Mouse (Mus musculus) left cerebral cortex, adult 18-20 months (tissue): Measurements from ENCODE around the gene Mrpl2. TPM values are rescaled to one million over a fixed set of nuclear protein-coding genes. Genes with fewer than 3 reads are reported as not detected.

ENCODE experiments used
- DNase-seq, 2 experiments: peaks; one replicate each; pipeline ENCODE4 v3.0.0; 2021 to 2022; ENCODE audit warnings: low spot score in 2 of 2, mixed read lengths in 1 of 2
- total RNA-seq, 2 experiments: library from RNA; stranded (reverse); gene quantifications; 2 replicates each; pipeline ENCODE4 v1.2.3; 2021

The Mrpl2 gene
- total RNA-seq, 2 experiments from 2014 or later = 51.8 to 53.0 TPM

DNA sequence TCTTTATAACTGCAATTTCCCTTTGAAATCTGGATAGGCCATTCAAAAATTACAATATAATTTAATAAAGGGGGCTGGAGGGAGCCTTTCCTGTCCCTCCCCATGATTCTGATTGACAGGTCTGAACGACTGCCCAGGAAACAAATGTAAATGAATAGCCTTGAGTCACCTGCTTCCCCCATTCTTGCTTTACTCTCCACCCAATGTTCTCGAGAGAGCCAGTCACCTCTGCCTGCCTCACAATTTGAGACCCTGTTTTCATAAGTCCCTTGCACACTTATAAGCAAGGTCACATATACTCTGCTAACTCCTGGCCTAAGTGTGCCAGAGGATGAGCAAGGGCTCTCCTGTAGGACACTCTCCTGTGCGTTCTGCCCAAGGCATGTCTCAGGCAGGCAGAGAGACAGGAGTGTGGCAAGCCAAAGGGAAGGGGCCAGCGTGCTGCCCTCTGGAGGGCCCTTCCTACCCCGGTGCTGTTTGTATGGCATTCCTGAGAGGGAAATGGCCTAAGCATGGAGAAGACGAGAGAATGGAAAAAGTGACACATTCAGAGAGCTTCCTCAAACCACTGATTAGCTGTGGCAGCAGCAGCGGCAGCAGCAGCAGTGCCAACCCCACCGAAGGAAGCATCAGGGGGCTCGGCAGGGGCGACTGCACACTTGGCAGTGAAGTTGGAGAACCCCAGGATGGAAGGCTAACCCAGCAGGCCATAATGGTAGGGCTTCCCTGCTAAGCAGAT is 22.0 kb upstream of the Mrpl2 start:
- DNase-seq = no peak

DNA sequence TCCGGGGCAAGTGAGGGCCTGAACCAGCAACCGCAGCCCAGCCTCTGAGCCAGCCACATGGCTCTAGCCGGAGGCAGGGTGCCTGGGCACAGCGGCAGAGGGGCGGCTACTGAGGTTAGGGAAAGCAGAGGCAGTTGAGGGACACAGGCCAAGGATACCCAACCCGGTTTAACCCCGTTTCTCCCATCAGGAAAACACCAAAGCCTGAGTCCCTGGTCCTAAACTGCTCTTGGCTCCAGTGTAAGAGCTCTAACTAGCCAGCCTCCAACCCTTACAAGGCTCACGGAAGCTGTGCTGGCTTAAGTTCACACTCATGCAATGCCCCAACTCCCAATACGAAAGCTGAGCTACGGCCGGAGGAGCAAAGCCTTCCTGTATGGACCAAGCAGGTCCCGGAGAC is 21.4 kb upstream of the Mrpl2 start:
- no peak for DNase-seq

DNA sequence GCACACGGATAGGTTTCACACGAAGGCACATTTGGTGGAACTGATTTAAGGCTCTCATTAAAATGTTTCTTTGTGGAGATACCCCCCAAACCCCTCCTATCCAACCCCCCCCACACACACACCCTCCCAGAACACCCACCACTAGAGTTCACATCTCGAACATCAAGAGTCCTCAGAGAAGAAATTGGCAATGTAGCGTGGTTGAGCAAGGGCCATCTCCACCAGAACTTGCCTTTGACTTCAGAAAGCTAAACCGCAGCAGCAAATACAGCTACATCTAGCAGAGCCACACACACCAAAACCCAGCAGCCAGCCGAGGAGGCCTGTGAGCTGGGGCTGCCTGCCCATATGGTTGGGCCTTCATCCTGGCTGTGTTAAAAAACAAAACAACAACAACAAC is 18.6 kb upstream of the Mrpl2 start:
- DNase-seq = no peak

DNA sequence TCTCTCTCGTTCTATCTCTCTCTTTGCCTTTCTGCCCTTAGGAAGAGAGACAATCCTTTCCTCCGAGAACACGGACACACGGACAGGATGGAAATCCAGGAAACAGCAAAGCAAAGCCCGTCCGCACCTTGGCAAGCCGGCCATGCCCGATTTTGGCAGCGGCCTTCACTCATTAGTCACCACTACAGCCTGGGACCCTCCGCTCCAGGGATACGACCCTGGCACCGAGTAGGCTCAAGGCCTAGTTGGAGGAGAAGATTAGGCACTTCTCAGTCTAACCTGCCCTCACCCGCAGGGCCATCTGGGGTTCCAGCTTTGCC is 17.6 kb upstream of the Mrpl2 start:
- DNase-seq = no peak

DNA sequence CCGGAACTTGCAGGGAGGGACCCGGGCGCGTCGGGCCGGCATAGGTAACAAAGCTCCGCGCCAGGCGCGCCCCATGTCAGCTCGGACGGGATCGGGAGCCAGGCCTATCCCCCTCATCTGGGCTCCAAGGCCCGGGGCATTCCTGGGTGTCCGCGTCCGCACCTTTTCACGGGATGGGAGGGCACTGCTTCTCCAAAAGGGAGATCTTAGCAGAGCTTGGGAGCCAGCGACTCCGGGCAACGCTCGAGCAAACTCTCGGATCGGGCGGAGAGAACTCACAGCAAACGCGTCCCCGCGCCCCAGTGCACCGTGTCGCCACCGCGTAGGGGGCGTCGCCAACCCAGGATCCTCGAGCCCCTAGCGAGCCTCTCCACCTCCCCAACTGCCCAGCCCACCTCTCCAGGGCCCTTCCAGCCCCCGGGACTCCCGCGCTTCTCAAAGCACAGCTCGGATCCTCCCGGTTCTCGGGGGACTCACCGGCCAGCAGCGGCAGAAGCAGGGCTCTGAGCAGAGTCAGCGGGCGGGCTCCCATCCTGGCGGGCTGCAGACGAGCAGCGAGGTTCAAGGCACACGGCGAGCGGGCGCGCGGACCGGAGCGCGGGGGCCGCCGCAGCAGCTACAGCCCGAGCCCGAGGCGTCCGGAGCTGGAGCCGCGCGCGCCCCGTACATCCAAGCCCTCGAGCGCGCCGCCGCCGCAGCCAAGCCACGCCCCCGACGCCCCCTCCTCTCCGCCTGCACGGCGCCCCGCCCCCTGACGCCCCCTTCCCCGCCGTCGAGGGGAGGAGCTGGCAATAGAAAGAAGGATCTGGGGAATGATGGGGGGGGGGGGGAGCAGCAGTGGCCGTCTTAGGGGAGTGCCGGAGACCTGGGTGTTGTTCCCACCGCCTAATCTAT is 17.0 kb upstream of the Mrpl2 start, which contains the start of gene Ptk7:
Gene Ptk7, minus strand, starts transcription at position 714 of the 894 bp plus-strand sequence.
- peak; percentile 54 to 66 for DNase-seq

DNA sequence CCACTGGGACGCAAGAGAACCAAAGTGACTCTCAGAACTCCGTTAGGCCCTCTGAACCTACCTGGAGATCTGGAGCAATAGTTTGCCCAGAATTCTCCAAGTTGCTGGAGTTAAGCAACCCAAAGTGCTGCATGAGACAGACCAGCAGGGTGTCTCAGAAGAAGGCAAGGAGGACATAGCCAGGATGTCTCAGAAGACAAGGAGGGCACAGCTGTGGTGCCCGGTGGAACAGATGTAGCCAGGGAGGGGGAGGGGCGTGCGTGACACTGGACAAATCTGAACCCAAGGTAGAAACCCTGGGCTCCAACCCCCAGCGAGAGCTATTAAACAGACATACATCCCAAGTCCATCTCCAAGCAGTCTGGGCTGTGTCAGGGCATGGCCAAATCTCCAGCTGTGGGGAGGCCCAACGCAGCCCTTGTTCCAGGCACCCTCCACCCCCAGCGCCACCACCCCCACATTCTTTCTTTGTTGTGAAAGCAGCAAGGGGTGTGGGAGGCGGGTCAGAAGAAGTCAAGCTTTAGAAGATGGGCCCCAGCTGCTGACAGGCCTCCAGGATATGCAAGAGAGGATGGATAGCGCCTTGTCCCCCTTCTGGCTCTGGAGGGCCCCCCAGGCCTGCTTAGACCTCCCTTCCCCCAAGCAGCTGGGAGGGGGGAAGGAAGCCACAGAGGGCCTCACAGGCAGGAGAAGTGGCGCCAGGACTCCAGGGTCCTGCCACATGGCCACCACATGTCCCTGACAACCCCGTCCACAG is 16.2 kb upstream of the Mrpl2 start:
- no peak for DNase-seq

DNA sequence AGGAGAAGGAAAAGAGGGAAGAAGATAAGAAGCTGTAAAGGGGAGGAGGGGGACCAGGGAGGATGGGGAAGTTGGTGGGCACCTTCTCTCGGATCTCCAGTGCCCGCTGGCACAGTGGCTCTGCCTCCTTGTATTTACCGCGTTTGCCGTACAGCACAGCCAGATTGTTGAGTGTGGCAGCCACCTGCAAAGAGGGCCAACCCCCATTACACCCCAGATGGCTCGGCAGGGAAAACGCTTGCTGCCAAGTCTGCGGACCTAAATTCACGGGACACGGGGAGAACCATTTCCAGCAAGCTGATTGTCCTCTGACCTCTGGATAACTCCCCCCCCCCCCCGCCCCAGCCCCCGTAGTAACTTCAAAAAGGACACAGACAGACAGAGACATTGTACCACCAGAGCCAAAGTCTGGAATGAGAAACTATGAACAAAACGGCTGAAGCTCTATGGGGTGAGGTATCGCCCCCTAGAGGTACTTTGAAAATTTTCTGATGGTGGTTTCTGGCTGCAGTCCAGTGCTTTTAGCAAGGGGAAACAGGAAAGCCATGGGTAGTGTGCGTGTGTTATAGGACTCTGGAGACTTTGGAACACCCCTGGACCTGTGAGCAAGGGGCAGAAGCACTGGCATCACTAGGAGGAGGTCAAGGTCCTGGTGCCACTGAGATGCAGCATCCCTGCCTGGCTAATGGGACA is 9.1 kb upstream of the Mrpl2 start:
- peak; percentile 55 to 64 for DNase-seq

DNA sequence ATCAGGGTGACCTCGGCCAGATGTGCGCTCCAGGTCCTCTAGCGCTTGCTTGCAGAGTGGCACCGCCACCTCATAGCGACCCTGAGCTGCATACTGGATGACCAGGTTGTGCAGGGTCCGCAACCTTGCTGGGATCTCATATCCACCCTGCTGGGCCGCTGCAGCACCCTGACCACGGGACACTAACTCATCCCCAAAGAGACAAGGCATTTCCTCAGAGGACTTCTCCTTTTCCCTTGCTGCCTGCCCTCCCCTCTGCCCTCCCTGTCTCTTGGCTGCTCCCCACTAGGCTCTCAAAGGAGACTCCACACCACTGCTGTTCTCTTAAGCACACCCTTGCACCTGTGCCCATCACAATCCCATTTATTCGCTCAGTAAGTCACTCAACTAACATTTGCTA is 6.1 kb upstream of the Mrpl2 start:
- no peak for DNase-seq

DNA sequence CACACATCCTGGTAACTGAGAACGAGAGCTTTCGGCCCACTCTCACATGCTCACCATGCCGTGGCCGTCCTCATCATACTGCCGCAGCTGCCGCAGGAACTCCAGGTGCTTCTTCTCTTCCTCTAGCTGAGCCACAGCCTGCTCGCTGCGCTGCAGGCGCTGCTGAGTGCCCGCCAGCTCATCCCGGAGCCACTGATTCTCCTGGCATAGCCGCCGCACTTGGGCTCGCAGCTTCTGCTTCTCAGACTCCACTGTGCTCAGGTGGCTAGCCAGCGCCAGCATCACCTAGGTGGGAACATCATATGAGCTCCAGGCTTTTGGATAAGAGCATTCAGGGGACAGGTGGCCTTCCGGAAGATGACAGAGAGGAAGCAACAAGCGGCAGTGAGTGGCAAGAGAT is 4.0 kb upstream of the Mrpl2 start:
- no peak for DNase-seq

DNA sequence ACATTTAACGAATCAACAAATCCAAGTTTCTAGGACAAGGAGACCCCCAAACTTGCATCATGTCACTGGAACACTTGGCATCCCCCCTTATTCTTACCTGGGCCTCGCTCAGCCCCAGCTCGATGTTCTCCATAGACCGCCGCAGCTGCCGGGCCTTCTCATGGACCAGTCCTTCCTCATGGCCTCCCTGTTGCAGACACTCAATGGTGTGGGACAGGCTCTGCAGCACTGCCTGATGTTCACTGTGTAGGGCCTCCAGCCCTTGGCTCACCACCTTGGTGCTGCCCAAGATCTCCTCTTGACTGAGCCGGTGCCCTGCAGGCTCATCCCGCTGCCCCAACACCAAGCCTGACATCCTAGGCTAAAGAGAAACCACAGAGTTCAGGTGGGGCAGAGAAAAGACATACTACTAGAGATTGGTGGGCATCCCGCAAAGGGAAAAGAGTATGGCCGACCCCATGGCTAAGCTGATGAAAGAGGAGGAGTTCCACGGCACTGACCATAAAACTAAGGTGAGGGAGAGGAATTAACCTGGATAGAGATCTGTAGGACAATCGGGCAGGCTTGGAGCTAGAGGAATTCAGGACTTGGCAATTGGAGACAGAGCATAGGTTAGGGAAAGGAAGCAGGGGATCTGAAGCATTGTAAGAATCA is 1.8 kb upstream of the Mrpl2 start:
- DNase-seq = no peak

DNA sequence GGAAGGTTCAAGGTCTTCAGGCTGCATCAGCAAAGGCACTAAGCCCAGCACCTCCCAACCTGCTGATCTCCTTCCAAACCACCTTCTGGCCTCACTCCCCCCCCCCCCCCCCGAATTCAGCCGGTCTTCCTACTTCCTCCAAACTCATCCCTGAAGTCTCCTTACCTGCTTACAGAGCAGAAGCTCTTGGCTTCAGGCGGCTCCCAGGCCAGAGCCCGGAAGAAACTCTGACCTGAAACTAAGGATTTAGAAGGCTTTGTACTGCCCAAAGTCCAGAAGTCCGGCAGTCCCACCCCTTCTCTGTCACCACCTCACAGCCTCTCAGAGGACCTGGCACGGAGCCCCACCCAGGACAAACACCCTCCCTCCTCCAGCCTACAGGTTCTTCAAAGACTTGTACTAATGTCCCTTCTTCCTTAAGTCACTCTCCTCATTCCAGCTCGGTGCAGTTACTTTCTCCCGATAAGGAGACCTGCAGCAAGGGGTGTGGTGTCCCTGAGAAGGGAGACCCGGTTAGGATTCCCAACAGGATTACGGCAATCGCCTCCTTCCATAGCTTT is 1.0 kb upstream of the Mrpl2 start:
- no peak for DNase-seq

DNA sequence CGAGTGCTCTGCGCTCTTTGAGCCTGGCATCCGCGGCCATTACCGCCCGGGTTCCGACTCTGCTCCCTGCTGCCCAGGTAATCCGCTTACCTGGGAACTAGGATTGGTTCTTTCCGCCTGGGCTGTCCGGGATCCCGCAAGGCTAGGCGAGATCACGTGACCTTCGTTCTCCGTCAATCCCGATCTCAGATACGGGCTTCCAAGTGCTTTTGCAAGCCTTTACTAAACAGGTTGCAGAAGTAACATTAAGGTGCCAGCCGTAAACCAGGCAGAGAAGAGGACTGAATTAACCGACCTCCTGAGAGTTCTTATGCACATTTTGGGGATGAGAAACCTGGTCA is 263 bp downstream of the Mrpl2 start:
- no peak for DNase-seq

DNA sequence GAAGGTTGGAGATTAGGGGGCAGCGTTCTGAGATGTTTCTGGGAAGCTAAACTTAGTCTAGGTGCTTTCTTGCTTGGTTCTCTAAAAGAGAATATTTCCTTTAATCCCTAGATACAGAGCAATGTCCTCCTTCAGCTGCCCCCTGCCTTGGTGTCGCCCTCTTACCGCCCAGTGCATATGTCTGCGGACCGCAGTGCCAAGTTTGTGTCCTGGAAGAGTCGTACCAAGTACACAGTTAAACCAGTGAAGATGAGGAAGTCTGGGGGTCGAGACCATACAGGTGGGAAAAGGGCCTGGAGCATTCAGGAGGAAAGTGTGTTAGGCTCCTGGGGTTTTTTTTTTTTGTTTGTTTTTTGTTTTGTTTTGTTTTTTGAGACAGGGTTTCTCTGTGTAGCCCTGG is 1.2 kb downstream of the Mrpl2 start:
- DNase-seq = no peak

DNA sequence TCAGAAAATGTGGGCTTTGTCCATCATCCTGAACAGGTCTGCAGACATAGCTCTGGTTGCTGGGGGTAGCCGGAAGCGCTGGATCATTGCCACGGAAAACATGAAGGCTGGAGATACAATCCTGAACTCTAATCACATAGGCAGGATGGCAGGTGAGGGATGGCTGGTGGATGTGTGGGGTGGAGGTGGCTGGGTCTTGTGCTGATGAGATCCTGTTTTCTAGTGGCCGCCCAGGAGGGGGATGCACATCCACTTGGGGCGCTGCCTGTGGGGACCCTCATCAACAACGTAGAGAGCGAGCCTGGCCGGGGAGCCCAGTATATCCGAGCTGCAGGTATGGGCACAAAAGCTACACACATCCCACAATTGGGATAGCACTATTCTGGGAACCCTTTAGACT is 2.4 kb downstream of the Mrpl2 start:
- no peak for DNase-seq

DNA sequence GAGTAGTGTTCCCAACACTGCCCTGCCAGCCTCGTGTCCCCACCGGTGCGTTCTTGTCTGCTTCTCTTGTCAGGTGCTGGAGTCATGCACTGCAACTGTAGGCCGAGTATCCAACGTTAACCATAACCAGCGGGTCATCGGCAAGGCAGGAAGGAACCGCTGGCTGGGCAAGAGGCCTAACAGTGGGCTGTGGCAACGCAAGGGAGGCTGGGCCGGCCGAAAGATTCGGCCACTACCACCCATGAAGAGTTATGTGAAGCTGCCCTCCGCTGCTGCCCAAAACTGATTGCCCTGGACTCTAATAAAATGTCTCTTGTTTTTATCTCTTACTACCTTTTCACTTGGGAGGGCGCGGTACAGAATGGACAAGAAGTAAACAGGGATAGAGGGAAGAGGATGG is 3.8 kb downstream of the Mrpl2 start:
- DNase-seq = no peak

DNA sequence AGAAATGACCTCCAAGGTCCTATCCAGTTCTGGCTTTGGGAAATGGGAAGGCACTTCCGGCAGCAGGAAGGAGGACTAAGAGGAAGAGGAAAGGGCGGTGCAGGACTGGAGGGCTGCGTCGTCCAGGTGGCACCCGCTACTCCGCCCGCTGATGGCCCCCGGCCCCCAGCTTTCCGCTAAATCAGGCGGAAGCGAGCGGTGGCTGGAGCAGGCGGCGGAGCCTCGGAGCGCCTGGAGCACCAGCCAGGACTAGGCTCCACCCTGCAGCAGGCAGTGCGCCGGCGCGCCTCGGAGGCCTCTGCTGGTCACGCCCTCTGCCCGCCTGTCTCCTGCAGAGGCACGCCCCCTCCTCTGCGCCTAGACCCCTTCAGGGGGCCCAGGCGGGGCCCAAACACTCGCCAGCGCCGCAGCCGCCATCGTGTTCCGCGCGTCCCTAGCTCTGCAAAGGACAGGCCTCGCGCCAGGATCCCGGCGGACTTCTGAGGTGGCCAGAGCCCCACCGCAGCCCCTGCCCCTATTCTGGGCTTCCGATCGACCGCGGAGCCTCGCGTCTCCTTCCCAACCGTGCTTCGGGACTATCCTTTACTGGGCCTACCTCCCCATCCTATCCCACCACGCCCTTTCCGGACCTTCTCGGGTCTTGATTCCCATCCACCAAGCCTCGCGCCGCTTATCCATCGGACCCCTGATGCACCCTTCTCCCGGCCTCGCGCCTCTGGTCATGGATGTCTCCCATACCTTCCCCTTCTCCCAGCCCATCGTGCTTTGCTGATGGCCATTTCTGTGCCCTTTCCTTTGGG is 4.4 kb downstream of the Mrpl2 start, which contains the start of gene Cul7:
Gene Cul7, plus strand, starts transcription at position 106 of the 800 bp plus-strand sequence.
- peak; percentile 84 to 92 for DNase-seq

DNA sequence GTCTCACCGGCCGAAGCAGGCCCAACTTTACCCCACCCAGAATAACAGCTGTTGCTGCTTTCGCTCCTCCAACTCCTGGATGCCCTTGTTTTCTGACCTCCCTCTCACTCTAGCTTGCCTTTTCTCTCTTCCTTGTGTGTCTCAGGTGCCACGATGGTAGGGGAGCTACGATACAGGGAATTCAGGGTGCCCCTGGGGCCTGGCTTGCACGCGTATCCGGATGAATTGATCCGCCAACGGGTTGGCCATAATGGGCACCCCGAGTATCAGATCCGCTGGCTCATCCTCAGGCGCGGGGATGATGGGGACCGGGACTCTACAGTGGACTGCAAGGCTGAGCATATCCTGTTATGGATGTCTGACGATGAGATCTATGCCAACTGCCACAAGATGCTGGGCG is 5.3 kb downstream of the Mrpl2 start:
- no peak for DNase-seq

DNA sequence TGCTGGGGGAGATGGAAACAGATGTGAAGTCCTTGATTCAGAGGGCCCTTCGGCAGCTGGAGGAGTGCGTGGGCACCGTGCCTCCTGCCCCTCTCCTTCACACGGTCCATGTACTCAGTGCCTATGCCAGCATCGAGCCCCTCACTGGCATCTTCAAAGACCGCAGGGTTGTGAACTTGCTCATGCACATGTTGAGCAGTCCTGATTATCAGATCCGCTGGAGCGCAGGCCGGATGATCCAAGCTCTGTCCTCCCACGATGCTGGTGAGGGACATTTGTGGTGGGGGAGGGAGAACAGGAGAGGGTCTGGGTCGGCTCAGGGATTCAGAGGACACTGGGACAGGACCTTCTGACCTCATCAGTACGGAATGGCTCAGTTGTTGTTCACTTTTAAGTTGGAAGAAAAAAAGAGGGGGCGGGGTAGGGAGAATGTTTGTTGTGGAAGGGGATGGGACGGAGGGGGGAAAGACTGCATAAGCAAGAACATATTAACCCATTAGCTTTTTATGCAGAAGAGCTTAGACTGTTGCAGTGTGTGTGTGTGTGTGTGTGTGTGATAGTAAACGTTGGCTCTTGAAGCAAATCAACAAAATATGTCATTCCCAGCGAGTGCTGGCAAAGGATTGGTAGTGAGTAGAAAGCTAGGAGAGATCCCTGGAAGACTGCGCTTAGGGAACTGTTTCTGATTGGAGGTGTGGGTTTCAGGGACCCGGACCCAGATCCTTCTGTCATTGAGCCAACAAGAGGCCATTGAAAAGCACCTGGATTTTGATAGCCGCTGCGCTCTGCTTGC is 5.9 kb downstream of the Mrpl2 start:
- no peak for DNase-seq

DNA sequence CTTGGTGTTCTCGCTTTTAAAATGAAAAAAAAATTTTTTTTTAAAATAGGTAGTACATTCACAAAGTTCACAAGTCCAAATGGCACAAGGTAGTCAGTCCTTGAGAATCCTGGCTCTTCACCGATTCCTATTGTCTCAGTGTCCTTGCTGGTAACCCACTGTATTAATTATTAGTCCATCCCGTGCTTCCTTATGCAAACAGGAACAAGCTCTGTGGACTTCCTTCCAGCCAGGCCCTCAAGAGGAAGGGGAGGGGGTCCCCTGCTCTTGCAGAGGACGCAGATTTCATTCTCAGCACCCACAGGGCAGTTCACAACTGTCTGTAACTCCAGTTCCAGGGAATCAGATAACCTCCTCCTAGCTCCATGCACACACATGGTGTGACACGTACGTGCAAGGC is 10.0 kb downstream of the Mrpl2 start:
- no peak for DNase-seq
